Mouse (Mus musculus) cerebellum, adult 9-11 months (tissue): ENCODE measurements around the gene Mgme1.

Experiments used
- DNase-seq: peaks from one replicate; pipeline ENCODE4 v3.0.0; 2022

The Mgme1 gene

GRCm38 (mm10) chr2:144264398-144265119 is 5.9 kb upstream of the Mgme1 start:
- no peak for DNase-seq

GRCm38 (mm10) chr2:144265120-144265488 is 5.4 kb upstream of the Mgme1 start:
- DNase-seq: no peak

- no peak for DNase-seq
These were observed 4.4 kb upstream of the Mgme1 start for GRCm38 (mm10) chr2:144265916-144266683.

- no peak for DNase-seq
These were observed 3.3 kb upstream of the Mgme1 start for GRCm38 (mm10) chr2:144267004-144267730.

- DNase-seq: no peak
These were observed 2.8 kb upstream of the Mgme1 start for GRCm38 (mm10) chr2:144267731-144268015.

GRCm38 (mm10) chr2:144268446-144269305 is 1.8 kb upstream of the Mgme1 start:
- no peak for DNase-seq

GRCm38 (mm10) chr2:144269306-144269650 is 1.2 kb upstream of the Mgme1 start:
- no peak for DNase-seq

- no peak for DNase-seq
These were observed 586 bp upstream of the Mgme1 start for GRCm38 (mm10) chr2:144269679-144270475.

- no peak for DNase-seq
These were observed 1.6 kb downstream of the Mgme1 start for GRCm38 (mm10) chr2:144272088-144272487.

- DNase-seq: no peak
These were observed 4.3 kb downstream of the Mgme1 start for GRCm38 (mm10) chr2:144274741-144275140.

GRCm38 (mm10) chr2:144276885-144277284 is 6.4 kb downstream of the Mgme1 start:
- DNase-seq: no peak

- no peak for DNase-seq
These were observed 9.3 kb downstream of the Mgme1 start for GRCm38 (mm10) chr2:144279742-144280141.

- no peak for DNase-seq
These were observed 10.1 kb downstream of the Mgme1 start for GRCm38 (mm10) chr2:144280568-144280967.

GRCm38 (mm10) chr2:144281417-144281816 is 11.0 kb downstream of the Mgme1 start:
- DNase-seq: no peak

- DNase-seq: no peak
These were observed 19.9 kb downstream of the Mgme1 start for GRCm38 (mm10) chr2:144290321-144290720.

GRCm38 (mm10) chr2:144291600-144292305 is 21.3 kb downstream of the Mgme1 start:
- no peak for DNase-seq

- DNase-seq: no peak
These were observed 24.8 kb downstream of the Mgme1 start for GRCm38 (mm10) chr2:144295145-144295735.

- DNase-seq: no peak
These were observed 29.5 kb downstream of the Mgme1 start for GRCm38 (mm10) chr2:144299749-144300669.

GRCm38 (mm10) chr2:144301101-144301500 is 30.6 kb downstream of the Mgme1 start:
- no peak for DNase-seq

- no peak for DNase-seq
These were observed 35.3 kb downstream of the Mgme1 start for GRCm38 (mm10) chr2:144305721-144306294.
